Mouse (Mus musculus): ENCODE data around the gene Ren1.
A peak's percentile ranks its signal among the peaks of the same experiment; 100 is the strongest.

The Ren1 gene

GRCm38 (mm10) chr1:133377547-133377946 is 27.2 kb downstream of the Ren1 start:
- DNase-seq (ENCODE audit: low spot score in 2 of 2) = no peak

- DNase-seq (ENCODE audit: low spot score in 2 of 2) = no peak
These were observed 29.1 kb downstream of the Ren1 start for GRCm38 (mm10) chr1:133379254-133379985.

- no peak for DNase-seq (ENCODE audit: low spot score in 2 of 2)
These were observed 29.6 kb downstream of the Ren1 start for GRCm38 (mm10) chr1:133379986-133380320.

GRCm38 (mm10) chr1:133380347-133381065 is 30.2 kb downstream of the Ren1 start:
- DNase-seq (ENCODE audit: low spot score in 2 of 2) = peak in 1 of 2 experiments; percentile 62

- DNase-seq (ENCODE audit: low spot score in 2 of 2) = no peak
These were observed 31.7 kb downstream of the Ren1 start for GRCm38 (mm10) chr1:133382008-133382407.

- DNase-seq (ENCODE audit: low spot score in 2 of 2) = no peak
These were observed 32.3 kb downstream of the Ren1 start for GRCm38 (mm10) chr1:133382552-133383155.

- no peak for DNase-seq (ENCODE audit: low spot score in 2 of 2)
These were observed 33.0 kb downstream of the Ren1 start for GRCm38 (mm10) chr1:133383157-133383783.

GRCm38 (mm10) chr1:133385506-133385905 is 35.2 kb downstream of the Ren1 start:
- DNase-seq (ENCODE audit: low spot score in 2 of 2) = peak; percentile 62 to 72

GRCm38 (mm10) chr1:133386209-133386608 is 35.9 kb downstream of the Ren1 start:
- DNase-seq (ENCODE audit: low spot score in 2 of 2) = no peak

GRCm38 (mm10) chr1:133387539-133388268 is 37.4 kb downstream of the Ren1 start:
- DNase-seq (ENCODE audit: low spot score in 2 of 2) = no peak

- DNase-seq (ENCODE audit: low spot score in 2 of 2) = no peak
These were observed 44.4 kb downstream of the Ren1 start for GRCm38 (mm10) chr1:133394702-133395101.

- DNase-seq (ENCODE audit: low spot score in 2 of 2) = no peak
These were observed 46.4 kb downstream of the Ren1 start for GRCm38 (mm10) chr1:133396693-133397092.

GRCm38 (mm10) chr1:133397094-133397482 is 46.8 kb downstream of the Ren1 start:
- DNase-seq (ENCODE audit: low spot score in 2 of 2) = no peak

- no peak for DNase-seq (ENCODE audit: low spot score in 2 of 2)
These were observed 47.4 kb downstream of the Ren1 start for GRCm38 (mm10) chr1:133397483-133398237.

- no peak for DNase-seq (ENCODE audit: low spot score in 2 of 2)
These were observed 49.9 kb downstream of the Ren1 start for GRCm38 (mm10) chr1:133400014-133400725.

GRCm38 (mm10) chr1:133404005-133404404 is 53.7 kb downstream of the Ren1 start:
- DNase-seq (ENCODE audit: low spot score in 2 of 2) = no peak

GRCm38 (mm10) chr1:133406614-133407013 is 56.3 kb downstream of the Ren1 start:
- no peak for DNase-seq (ENCODE audit: low spot score in 2 of 2)

- no peak for DNase-seq (ENCODE audit: low spot score in 2 of 2)
These were observed 57.1 kb downstream of the Ren1 start for GRCm38 (mm10) chr1:133407436-133407835.

- no peak for DNase-seq (ENCODE audit: low spot score in 2 of 2)
These were observed 58.0 kb downstream of the Ren1 start for GRCm38 (mm10) chr1:133408321-133408720.

GRCm38 (mm10) chr1:133408880-133409516 is 58.7 kb downstream of the Ren1 start:
- no peak for DNase-seq (ENCODE audit: low spot score in 2 of 2)
